8 mouse cellular contexts compared by ENCODE assay signal in genomic region chr10:71292254-71292653, GRCm38 (mm10). TPM values are rescaled to one million over a fixed set of nuclear protein-coding genes. Genes with fewer than 3 reads are reported as not detected.
DNase-seq lines count a peak whose midpoint lies in the region; ATAC-seq lines count a peak whose summit lies in the region.

No protein-coding gene starts in this region.

- H3K4me3 ChIP-seq in hindbrain, embryonic 13.5 days = no peak overlapping the region

- intact Hi-C loops in gastrocnemius, postnatal 36 days (cut with DNase I) = no loop called here

- no peaks in the 10 kb centered on the region for H3K9me3 ChIP-seq in hindbrain, embryonic 13.5 days

- 0 out of 2 replicates have a peak overlapping the region, but pooled peaks have one; percentile 1 for H3K4me2 ChIP-seq in hindbrain, embryonic 13.5 days

- H3K27ac ChIP-seq in hindbrain, embryonic 13.5 days = no peak overlapping the region

- ATAC-seq in hindbrain, embryonic 13.5 days (ENCODE audit: low FRiP score) = 0 out of 2 replicates have a peak, but pooled peaks have one; percentile 34

- H3K9ac ChIP-seq in hindbrain, embryonic 13.5 days = no peak overlapping the region

- WGBS in hindbrain, embryonic 13.5 days = 10% methylated on average over 10 of the region's 11 CpGs

- 0 out of 2 replicates have a peak, but pooled peaks cover 3% of the 10 kb centered on the region for H3K4me1 ChIP-seq in hindbrain, embryonic 13.5 days (replicated peaks)

- H3K27me3 ChIP-seq in hindbrain, embryonic 13.5 days = no peaks in the 10 kb centered on the region

- no peaks in the 10 kb centered on the region for H3K36me3 ChIP-seq in hindbrain, embryonic 13.5 days

- DNase-seq in gastrocnemius, adult 18-20 months (ENCODE audit: low spot score) = peak; percentile 62
- DNase-seq in gastrocnemius, postnatal 36 days = no peak
- DNase-seq in CD4-positive, CD25-positive, alpha-beta regulatory T cell, adult 2 months (ENCODE audit: low read depth, low spot score) = peak; percentile 25
- DNase-seq in naive thymus-derived CD4-positive, alpha-beta T cell, adult 2 months (ENCODE audit: low read depth) = peak; percentile 36
- no peak for DNase-seq in layer of hippocampus, adult 9-11 months
- no peak for DNase-seq in adrenal gland, postnatal 25 days
- no peak for DNase-seq in cerebellum, adult 18-20 months

RNA-seq across cellular contexts. Expression of gene Ube2d1, which starts 7.2 kb away (rescaled TPM):
- total RNA-seq in gastrocnemius, adult 18-20 months (2021) = 100 to 1,000 TPM; 170 to 210 TPM
- 100 to 1,000 TPM; 152 to 220 TPM for total RNA-seq in gastrocnemius, postnatal 36 days (2021)
- polyA plus RNA-seq in hindbrain, embryonic 13.5 days (2015; fragmentation: Nextera tagmentation; extraction: Ambion mirVana) = 182 and 186 TPM in 2 replicates
- 24.2 and 26.2 TPM in 2 replicates for total RNA-seq in adrenal gland, postnatal 25 days (2021)

RNA-seq across cellular contexts. Expression of gene Cisd1, which starts 52.5 kb away (rescaled TPM):
- total RNA-seq in gastrocnemius, adult 18-20 months (2021) = 100 to 1,000 TPM; 235 to 236 TPM
- 100 to 1,000 TPM; 201 to 223 TPM for total RNA-seq in gastrocnemius, postnatal 36 days (2021)
- polyA plus RNA-seq in hindbrain, embryonic 13.5 days (2015; fragmentation: Nextera tagmentation; extraction: Ambion mirVana) = 253 and 266 TPM in 2 replicates
- 95.3 and 110 TPM in 2 replicates for total RNA-seq in adrenal gland, postnatal 25 days (2021)

RNA-seq across cellular contexts. Expression of gene Tfam, which starts 54.2 kb away (rescaled TPM):
- 10 to 100 TPM; 52.5 to 63.0 TPM for total RNA-seq in gastrocnemius, adult 18-20 months (2021)
- 10 to 100 TPM; 51.6 to 56.4 TPM for total RNA-seq in gastrocnemius, postnatal 36 days (2021)
- polyA plus RNA-seq in hindbrain, embryonic 13.5 days (2015; fragmentation: Nextera tagmentation; extraction: Ambion mirVana) = 56.1 and 56.5 TPM in 2 replicates
- 66.1 and 78.0 TPM in 2 replicates for total RNA-seq in adrenal gland, postnatal 25 days (2021)

RNA-seq across cellular contexts. Expression of gene Ipmk, which starts 55.3 kb away (rescaled TPM):
- total RNA-seq in gastrocnemius, adult 18-20 months (2021) = 10 to 100 TPM; 18.0 to 19.4 TPM
- total RNA-seq in gastrocnemius, postnatal 36 days (2021) = 10 to 100 TPM; 14.8 to 16.9 TPM
- 16.7 and 16.9 TPM in 2 replicates for polyA plus RNA-seq in hindbrain, embryonic 13.5 days (2015; fragmentation: Nextera tagmentation; extraction: Ambion mirVana)
- 17.2 and 21.9 TPM in 2 replicates for total RNA-seq in adrenal gland, postnatal 25 days (2021)

Comparison
In these comparisons a context has a peak if more than half of its experiments do, and no peak if none do; other contexts are left out.
1. DNase-seq: peak in gastrocnemius, adult 18-20 months (single experiment), CD4-positive, CD25-positive, alpha-beta regulatory T cell, adult 2 months (single experiment) and naive thymus-derived CD4-positive, alpha-beta T cell, adult 2 months (single experiment); none in gastrocnemius, postnatal 36 days (0 of 2), layer of hippocampus, adult 9-11 months (single experiment), adrenal gland, postnatal 25 days (single experiment) and cerebellum, adult 18-20 months (0 of 2).